Mouse (Mus musculus) B cell, adult 62 days (primary cell): ENCODE measurements around the gene Kmt2d. TPM values are rescaled to one million over a fixed set of nuclear protein-coding genes. Genes with fewer than 3 reads are reported as not detected.

Source experiments
- total RNA-seq: library from RNA; stranded (reverse); gene quantifications from 4 replicates; pipeline ENCODE4 v1.2.4, GENCODE M21; 2023

The Kmt2d gene
- total RNA-seq: 186 to 196 TPM (median 194 TPM) in 4 replicates

GRCm38 (mm10) chr15:98871070-98871915 is at the start of gene Kmt2d:
Kmt2d (minus strand) TSS chr15:98871204.

GRCm38 (mm10) chr15:98917538-98918498 is 46.8 kb upstream of the Kmt2d start, which contains the start of gene Lmbr1l:
Lmbr1l (minus strand) TSS chr15:98918231.

GRCm38 (mm10) chr15:98897928-98898800 is 27.2 kb upstream of the Kmt2d start, which contains the start of gene Dhh:
Dhh (minus strand) TSS chr15:98898540.

GRCm38 (mm10) chr15:98893940-98894745 is 23.1 kb upstream of the Kmt2d start, which contains the start of gene Rhebl1:
Rhebl1 (minus strand) TSS chr15:98894540.

GRCm38 (mm10) chr15:98830736-98831683 is 40.0 kb downstream of the Kmt2d start, which contains the start of gene Prkag1:
Prkag1 (minus strand) TSS chr15:98831521.

GRCm38 (mm10) chr15:98809390-98809789 is 61.6 kb downstream of the Kmt2d start, which contains the start of gene Ddn:
Ddn (minus strand) TSS chr15:98809490.

GRCm38 (mm10) chr15:98789661-98790535 is 81.1 kb downstream of the Kmt2d start, which contains the start of gene Wnt1:
Wnt1 (plus strand) TSS chr15:98789857.

Other genes starting within 250 kb of the Kmt2d start
- not detected in 4 replicates for gene Cacnb3, start 240.4 kb downstream of the Kmt2d start, total RNA-seq
- gene Ddx23, start 208.3 kb downstream of the Kmt2d start, total RNA-seq: 129 to 153 TPM (median 138 TPM) in 4 replicates
- gene Rnd1, start 193.7 kb downstream of the Kmt2d start, total RNA-seq: 0.37 TPM in 1 of 4 replicates, not detected in the others
- not detected in 4 replicates for gene Ccdc65, start 163.0 kb downstream of the Kmt2d start, total RNA-seq
- gene Fkbp11, start 143.0 kb downstream of the Kmt2d start, total RNA-seq: 11.9 to 19.8 TPM (median 16.6 TPM) in 4 replicates
- 73.5 to 82.7 TPM (median 76.8 TPM) in 4 replicates for gene Arf3, start 108.0 kb downstream of the Kmt2d start, total RNA-seq
- 1.2 to 1.7 TPM (median 1.2 TPM) in 4 replicates for gene Wnt10b, start 93.1 kb downstream of the Kmt2d start, total RNA-seq
- not detected in 4 replicates for gene Wnt1, start 81.3 kb downstream of the Kmt2d start, total RNA-seq
- 0.30 to 0.75 TPM (median 0.51 TPM) in 4 replicates for gene Ddn, start 61.7 kb downstream of the Kmt2d start, total RNA-seq
- 76.4 to 85.2 TPM (median 81.4 TPM) in 4 replicates for gene Prkag1, start 39.7 kb downstream of the Kmt2d start, total RNA-seq
- 14.3 to 22.0 TPM (median 18.0 TPM) in 4 replicates for gene Rhebl1, start 23.3 kb upstream of the Kmt2d start, total RNA-seq
- not detected in 4 replicates for gene Dhh, start 27.3 kb upstream of the Kmt2d start, total RNA-seq
- 238 to 253 TPM (median 250 TPM) in 4 replicates for gene Lmbr1l, start 47.0 kb upstream of the Kmt2d start, total RNA-seq
- gene Tuba1b, start 63.4 kb upstream of the Kmt2d start, total RNA-seq: 132 to 163 TPM (median 139 TPM) in 4 replicates
- not detected in 4 replicates for gene Gm49450, start 82.3 kb upstream of the Kmt2d start, total RNA-seq
- 142 to 160 TPM (median 148 TPM) in 4 replicates for gene Tuba1a, start 82.5 kb upstream of the Kmt2d start, total RNA-seq
- 75.1 to 81.7 TPM (median 78.6 TPM) in 4 replicates for gene Tuba1c, start 158.7 kb upstream of the Kmt2d start, total RNA-seq
- not detected in 4 replicates for gene Prph, start 184.0 kb upstream of the Kmt2d start, total RNA-seq
- 0.39 to 3.2 TPM (median 0.72 TPM) in 3 of 4 replicates, not detected in the other for gene Troap, start 203.4 kb upstream of the Kmt2d start, total RNA-seq
- gene C1ql4, start 216.6 kb upstream of the Kmt2d start, total RNA-seq: not detected in 4 replicates
- gene Dnajc22, start 222.0 kb upstream of the Kmt2d start, total RNA-seq: not detected in 4 replicates